Mouse (Mus musculus) cortical plate, adult 2 months (tissue): ENCODE results near the gene Rnd3. TPM values are rescaled to one million over a fixed set of nuclear protein-coding genes. Genes with fewer than 3 reads are reported as not detected.

ENCODE experiments used
- H3K27ac ChIP-seq: fragments of 200-500 bp; 2 replicates; pipeline ENCODE4 v1.5.1; 2012; ENCODE audit warnings: low read length, control low read depth, inconsistent platforms; ENCODE audit not compliant: insufficient read depth
- H3K4me1 ChIP-seq: fragments of 200-500 bp; 2 replicates; pipeline ENCODE4 v1.6.1; 2011; ENCODE audit warnings: low read length; ENCODE audit not compliant: control insufficient read depth, insufficient read depth
- H3K4me3 ChIP-seq: fragments of 200-500 bp; 2 replicates; pipeline ENCODE4 v1.5.1; 2011; ENCODE audit warnings: mild to moderate bottlenecking, low read length, control low read depth; ENCODE audit not compliant: insufficient read depth
- CTCF ChIP-seq: fragments of 200-500 bp; IDR thresholded peaks from 2 replicates; pipeline ENCODE4 v1.5.1; 2011; ENCODE audit warnings: mild to moderate bottlenecking, control low read depth, low read length; ENCODE audit not compliant: insufficient read depth; ENCODE audit errors: extremely low read depth
- POLR2A ChIP-seq: fragments of 200-500 bp; IDR thresholded peaks from 2 replicates; pipeline ENCODE4 v1.6.1; 2011; ENCODE audit warnings: mild to moderate bottlenecking, low read length, control low read depth; ENCODE audit not compliant: insufficient read depth; ENCODE audit errors: extremely low read depth
- polyA plus RNA-seq: library from polyadenylated mRNA; depleted of rRNA; stranded (reverse); fragments of >200 nt; gene quantifications from 2 replicates; pipeline ENCODE4 v1.2.3, GENCODE M21; 2012

Gene Rnd3
- polyA plus RNA-seq, 1 experiment = 10.4 TPM

DNA sequence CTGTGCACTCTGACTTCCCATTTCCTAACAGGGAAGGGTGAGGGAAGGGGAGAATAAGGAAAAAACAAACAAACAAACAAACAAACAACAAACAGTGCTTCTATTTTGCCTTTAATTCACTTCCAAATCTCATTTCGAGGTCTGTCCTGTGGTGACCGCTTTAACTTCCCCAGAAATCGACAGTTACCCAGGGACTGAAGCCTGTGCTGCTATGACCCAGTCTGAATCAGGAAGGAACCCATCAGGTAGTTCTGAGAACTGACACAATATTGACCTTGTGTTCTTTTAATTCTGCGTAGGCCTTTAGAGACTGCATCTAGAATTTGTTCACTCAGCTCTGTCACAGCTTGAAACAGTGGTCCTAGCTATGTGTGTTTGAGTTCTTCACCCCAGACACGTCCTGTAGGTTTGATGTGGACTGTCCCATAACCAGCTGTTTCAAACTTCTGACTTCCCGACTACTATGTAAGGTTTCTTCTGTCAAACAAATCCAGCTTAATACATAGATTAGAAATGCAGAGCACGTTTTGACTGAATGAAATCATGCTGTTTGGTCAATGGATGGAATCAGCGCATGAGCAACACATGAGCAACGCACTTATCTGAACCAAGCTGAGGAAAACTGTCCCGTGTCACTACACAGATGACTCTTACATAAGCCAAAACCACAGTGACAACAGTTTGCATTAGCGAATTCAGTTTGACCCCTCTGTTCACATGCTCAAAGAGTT is 59.9 kb downstream of the Rnd3 start:
- no peak overlapping the region for H3K4me3 ChIP-seq
- TF ChIP-seq POLR2A (no peak), CTCF (no peak)
- no peak overlapping the region for H3K27ac ChIP-seq
- no peaks in the 10 kb centered on the region for H3K4me1 ChIP-seq

- Histone ChIP-seq H3K4me1 (no peaks in the 10 kb centered on the region), H3K27ac (no peak overlapping the region), H3K4me3 (no peak overlapping the region)
- TF ChIP-seq POLR2A (no peak), CTCF (no peak)
Measured at GRCm38 (mm10) chr2:51088123-51088453, 60.8 kb downstream of the Rnd3 start.

- H3K4me3 ChIP-seq = no peak overlapping the region
Measured at GRCm38 (mm10) chr2:51087307-51088122, 61.4 kb downstream of the Rnd3 start.

GRCm38 (mm10) chr2:51085155-51085554 is 63.8 kb downstream of the Rnd3 start:
- Histone ChIP-seq H3K27ac (no peak overlapping the region), H3K4me3 (no peak overlapping the region), H3K4me1 (no peaks in the 10 kb centered on the region)
- TF ChIP-seq POLR2A (no peak), CTCF (no peak)

More at GRCm38 (mm10) chr2:51087307-51088122, 61.4 kb downstream of the Rnd3 start:
- H3K27ac ChIP-seq = no peak overlapping the region
- H3K4me1 ChIP-seq = no peaks in the 10 kb centered on the region
- TF ChIP-seq CTCF (no peak), POLR2A (no peak)

DNA sequence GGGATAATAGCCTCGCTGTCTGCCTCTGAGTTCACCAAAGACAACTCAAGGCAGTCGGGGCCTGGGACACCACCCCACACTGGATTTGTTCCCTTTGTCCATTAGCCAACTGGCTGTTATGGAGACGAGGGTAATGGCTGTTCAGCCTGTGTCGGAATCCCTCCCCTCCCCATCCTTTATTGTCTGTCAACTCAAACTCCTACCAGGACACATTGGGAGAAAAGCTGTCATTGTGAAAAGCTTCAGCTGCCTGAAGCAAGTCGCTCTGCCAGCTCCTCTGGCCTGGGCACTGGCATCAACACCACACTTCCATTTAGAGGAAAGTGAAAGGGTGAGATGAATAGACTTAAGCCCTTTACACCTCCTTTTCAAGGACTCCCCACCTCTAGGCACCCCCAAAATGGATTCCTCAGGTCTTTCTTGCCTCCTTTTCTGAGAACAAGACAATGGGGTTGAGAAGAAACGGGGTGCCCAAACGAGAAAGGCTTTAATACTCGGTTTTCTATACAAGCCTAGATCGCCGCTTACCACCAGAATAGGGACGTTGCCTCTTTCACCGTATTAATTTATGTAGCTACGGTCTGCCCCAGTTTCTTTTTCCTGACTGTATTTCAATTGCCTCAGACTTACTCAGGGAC is 66.1 kb downstream of the Rnd3 start:
- H3K4me1 ChIP-seq = no peaks in the 10 kb centered on the region
- TF ChIP-seq CTCF = no peak
- no peak for TF ChIP-seq POLR2A
- no peak overlapping the region for H3K27ac ChIP-seq
- no peak overlapping the region for H3K4me3 ChIP-seq
